Mouse (Mus musculus) MEL (cell line): ENCODE data around the gene Sorbs1. TPM values are rescaled to one million over a fixed set of nuclear protein-coding genes. Genes with fewer than 3 reads are reported as not detected.

ENCODE experiments used
- DNase-seq: peaks from one replicate; pipeline ENCODE4 v3.0.0; 2011; ENCODE audit warnings: low read depth, low spot score
- H3K27ac ChIP-seq: 2 replicates; pipeline ENCODE4 v1.5.1; 2012; ENCODE audit warnings: low read depth, mild to moderate bottlenecking, control low read depth, low read length, moderate library complexity; ENCODE audit not compliant: control insufficient read depth
- H3K27me3 ChIP-seq, 2 experiments: fragments of 150-350 bp in 1 of 2; sonication (generic) in 1 of 2; 2 replicates each; pipeline ENCODE4 v1.6.1; 2012; ENCODE audit warnings: low read length in 2 of 2, mild to moderate bottlenecking in 2 of 2, improper control_type of control experiment in 1 of 2, moderate library complexity in 1 of 2; ENCODE audit not compliant: insufficient read depth in 2 of 2, control insufficient read depth in 1 of 2
- H3K36me3 ChIP-seq, 2 experiments: 2 replicates each; pipeline ENCODE4 v1.6.1; 2012 to 2014; ENCODE audit warnings: low read length in 2 of 2, improper control_type of control experiment in 1 of 2, inconsistent platforms in 1 of 2, mild to moderate bottlenecking in 1 of 2; ENCODE audit not compliant: insufficient read depth in 2 of 2, control insufficient read depth in 1 of 2
- H3K4me1 ChIP-seq, 2 experiments: fragments of 150-350 bp in 1 of 2; sonication (generic) in 1 of 2; 2 replicates each; pipeline ENCODE4 v1.6.1; 2012; ENCODE audit warnings: low read length in 2 of 2, improper control_type of control experiment in 1 of 2, mild to moderate bottlenecking in 1 of 2; ENCODE audit not compliant: insufficient read depth in 2 of 2, control insufficient read depth in 1 of 2
- H3K4me3 ChIP-seq, 2 experiments: fragments of 150-350 bp in 1 of 2; sonication (generic) in 1 of 2; 2 replicates each; pipeline ENCODE4 v1.5.1; 2012; ENCODE audit warnings: low read depth in 2 of 2, low read length in 2 of 2, mild to moderate bottlenecking in 2 of 2, moderate library complexity in 2 of 2, control low read depth in 1 of 2, improper control_type of control experiment in 1 of 2; ENCODE audit not compliant: control insufficient read depth in 1 of 2, insufficient read depth in 1 of 2
- H3K79me2 ChIP-seq: 2 replicates; pipeline ENCODE4 v1.6.1; 2012; ENCODE audit warnings: mild to moderate bottlenecking, low read length, moderate library complexity; ENCODE audit not compliant: control insufficient read depth, poor library complexity, insufficient read depth
- H3K9ac ChIP-seq: 2 replicates; pipeline ENCODE4 v1.6.1; 2012; ENCODE audit warnings: low read depth, mild to moderate bottlenecking, control low read depth, low read length, moderate library complexity; ENCODE audit not compliant: control insufficient read depth, poor library complexity, severe bottlenecking
- H3K9me3 ChIP-seq: fragments of 150-350 bp; sonication (generic); replicated peaks from 2 replicates; pipeline ENCODE4 v1.6.1; 2012; ENCODE audit warnings: mild to moderate bottlenecking, low read length, improper control_type of control experiment, moderate library complexity; ENCODE audit not compliant: insufficient read depth
- ELF1 ChIP-seq: IDR thresholded peaks from 2 replicates; pipeline ENCODE4 v1.6.1; 2014; ENCODE audit warnings: low read depth, mild to moderate bottlenecking, inconsistent platforms, low read length, improper control_type of control experiment, moderate library complexity
- EP300 ChIP-seq, 2 experiments: IDR thresholded peaks; 2 replicates each; pipeline ENCODE4 v1.6.1; 2011; ENCODE audit warnings: improper control_type of control experiment in 2 of 2, low read length in 2 of 2, low read depth in 1 of 2, mild to moderate bottlenecking in 1 of 2
- ETS1 ChIP-seq: IDR thresholded peaks from 2 replicates; pipeline ENCODE4 v1.6.1; 2012; ENCODE audit warnings: low read depth, mild to moderate bottlenecking, inconsistent platforms, low read length, improper control_type of control experiment, moderate library complexity
- JUND ChIP-seq: IDR thresholded peaks from 2 replicates; pipeline ENCODE4 v1.6.1; 2011; ENCODE audit warnings: low read depth, mild to moderate bottlenecking, improper control_type of control experiment, low read length
- KAT2A ChIP-seq: conservative IDR thresholded peaks from 2 replicates; pipeline ENCODE4 v1.6.1; 2012; ENCODE audit warnings: low read depth, low read length, improper control_type of control experiment, inconsistent platforms
- MAX ChIP-seq: IDR thresholded peaks from 2 replicates; pipeline ENCODE4 v1.6.1; 2011; ENCODE audit warnings: low read length, improper control_type of control experiment
- MEF2A ChIP-seq: IDR thresholded peaks from 2 replicates; pipeline ENCODE4 v1.6.1; 2014; ENCODE audit warnings: low read depth, mild to moderate bottlenecking, inconsistent platforms, low read length, improper control_type of control experiment; ENCODE audit not compliant: poor library complexity, insufficient replicate concordance, severe bottlenecking; ENCODE audit errors: extremely low read depth
- MYC ChIP-seq: IDR thresholded peaks from 2 replicates; pipeline ENCODE4 v1.6.1; 2011; ENCODE audit warnings: low read depth, mild to moderate bottlenecking, low read length, improper control_type of control experiment, moderate library complexity
- NELFE ChIP-seq: IDR thresholded peaks from 2 replicates; pipeline ENCODE4 v1.6.1; 2011; ENCODE audit warnings: low read depth, low read length, improper control_type of control experiment
- NRF1 ChIP-seq: IDR thresholded peaks from 2 replicates; pipeline ENCODE4 v1.6.1; 2014; ENCODE audit warnings: low read depth, mild to moderate bottlenecking, inconsistent platforms, low read length, improper control_type of control experiment, moderate library complexity; ENCODE audit not compliant: poor library complexity, insufficient read depth, severe bottlenecking
- POLR2AphosphoS2 ChIP-seq: IDR thresholded peaks from 2 replicates; pipeline ENCODE4 v1.6.1; 2011; ENCODE audit warnings: low read length, improper control_type of control experiment
- RAD21 ChIP-seq: IDR thresholded peaks from 2 replicates; pipeline ENCODE4 v1.6.1; 2011; ENCODE audit warnings: mild to moderate bottlenecking, low read depth, low read length, improper control_type of control experiment
- RCOR1 ChIP-seq: IDR thresholded peaks from 2 replicates; pipeline ENCODE4 v1.6.1; 2012; ENCODE audit warnings: low read depth, mild to moderate bottlenecking, inconsistent platforms, low read length, improper control_type of control experiment
- SMC3 ChIP-seq: IDR thresholded peaks from 2 replicates; pipeline ENCODE4 v1.6.1; 2011; ENCODE audit warnings: low read depth, low read length, improper control_type of control experiment
- TCF12 ChIP-seq: IDR thresholded peaks from 2 replicates; pipeline ENCODE4 v1.6.1; 2014; ENCODE audit warnings: low read depth, mild to moderate bottlenecking, inconsistent platforms, low read length, improper control_type of control experiment, moderate library complexity
- USF2 ChIP-seq, 2 experiments: IDR thresholded peaks; 2 replicates each; pipeline ENCODE4 v1.6.1; 2011 to 2012; ENCODE audit warnings: improper control_type of control experiment in 2 of 2, low read length in 2 of 2, borderline replicate concordance in 1 of 2, inconsistent platforms in 1 of 2, low read depth in 1 of 2, mild to moderate bottlenecking in 1 of 2; ENCODE audit not compliant: insufficient read depth in 1 of 2
- ZC3H11A ChIP-seq: IDR thresholded peaks from 2 replicates; pipeline ENCODE4 v1.6.1; 2012; ENCODE audit warnings: low read depth, mild to moderate bottlenecking, inconsistent platforms, low read length, improper control_type of control experiment
- polyA plus RNA-seq, 2 experiments: library from polyadenylated mRNA; stranded (reverse) in 1 of 2; unstranded in 1 of 2; fragments of >175 nt in 1 of 2; fragments of >200 nt in 1 of 2; gene quantifications; 2 replicates each; pipeline versions ENCODE4 v1.2.1 to v1.2.4; 2012; ENCODE audit warnings: low replicate concordance in 2 of 2, low read depth in 1 of 2; ENCODE audit not compliant: insufficient read length in 2 of 2, insufficient read depth in 1 of 2, missing spikeins in 1 of 2
- total RNA-seq: library from RNA; depleted of rRNA; stranded (reverse); fragments of 300-350 nt; gene quantifications from 2 replicates; pipeline ENCODE4 v1.2.3, GENCODE M21; 2012

Sorbs1 gene
- total and polyA plus RNA-seq, 3 experiments = 1.3 to 5.3 TPM; not detected in 1

DNA sequence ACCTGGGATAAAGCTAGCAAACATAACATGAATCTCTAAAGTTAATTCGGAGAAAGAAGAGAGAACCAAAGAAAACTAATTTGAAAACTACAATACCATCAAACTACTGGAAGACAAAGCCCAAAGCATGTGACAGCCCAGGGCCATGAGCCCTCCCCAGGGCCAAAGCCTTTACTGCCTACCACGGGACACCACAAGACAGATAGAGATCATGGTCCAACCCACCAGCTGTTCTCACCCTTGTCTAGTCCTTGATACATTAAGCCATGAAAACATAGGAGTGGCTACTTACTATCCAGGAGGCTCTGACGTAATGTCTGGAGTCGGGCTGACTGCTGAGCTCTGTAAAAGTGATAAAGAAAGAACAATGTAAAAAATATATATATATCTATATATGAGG lies 176.9 kb downstream of the Sorbs1 start (continued):
- TF ChIP-seq NELFE (no peak), ETS1 (no peak)

GRCm38 (mm10) chr19:40333905-40334304 lies 179.7 kb downstream of the Sorbs1 start:
- no peaks in the 10 kb centered on the region for H3K9me3 ChIP-seq
- H3K27me3 ChIP-seq = no peaks in the 10 kb centered on the region

DNA sequence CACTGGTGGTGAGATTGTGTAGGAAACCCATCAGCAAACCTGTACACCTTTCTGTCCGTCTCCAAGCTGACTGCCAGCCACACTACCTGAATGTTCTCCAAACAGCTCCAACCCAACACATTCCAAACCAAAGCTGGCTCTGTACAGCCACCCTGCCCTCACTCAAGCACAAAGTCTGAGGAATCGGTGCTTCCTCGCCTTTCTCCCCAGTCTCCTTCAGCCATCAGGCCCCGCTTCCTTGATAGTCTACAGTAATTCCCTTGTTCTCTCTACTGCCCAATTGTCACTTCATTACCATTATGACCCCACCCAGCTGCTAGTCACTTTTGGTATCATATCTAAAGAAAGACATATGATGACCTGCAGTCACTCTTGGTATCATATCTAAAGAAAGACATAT lies 180.5 kb downstream of the Sorbs1 start:
- Histone ChIP-seq H3K9ac (no peak overlapping the region), H3K36me3 (no peaks in the 10 kb centered on the region), H3K4me3 (no peak overlapping the region), H3K27ac (no peak overlapping the region), H3K4me1 (no peaks in the 10 kb centered on the region), H3K9me3 (no peaks in the 10 kb centered on the region), H3K27me3 (no peaks in the 10 kb centered on the region), H3K79me2 (no peaks in the 10 kb centered on the region)
- DNase-seq = no peak
- no peak for TF ChIP-seq NRF1
- TF ChIP-seq SMC3 = no peak
- no peak for TF ChIP-seq EP300 (IDR thresholded peaks at IDR 0.05; ENCODE audit: low read depth in 1 of 2, low read length in 2 of 2)
- TF ChIP-seq MYC = no peak

More at GRCm38 (mm10) chr19:40333905-40334304, 179.7 kb downstream of the Sorbs1 start:
- H3K4me1 ChIP-seq = no peaks in the 10 kb centered on the region
- no peaks in the 10 kb centered on the region for H3K79me2 ChIP-seq
- TF ChIP-seq ETS1 = no peak
- TF ChIP-seq MYC = no peak
- no peak for TF ChIP-seq KAT2A
- no peak for TF ChIP-seq NRF1
- TF ChIP-seq ZC3H11A = no peak
- TF ChIP-seq POLR2AphosphoS2 = no peak
- TF ChIP-seq ELF1 = no peak
- TF ChIP-seq MEF2A = no peak
- TF ChIP-seq RAD21 = no peak; the same call in 1 of the 2 replicates
- no peak for TF ChIP-seq TCF12
- TF ChIP-seq MAX = no peak
- TF ChIP-seq USF2 (IDR thresholded peaks at IDR 0.05; ENCODE audit: borderline replicate concordance in 1 of 2, insufficient read depth in 1 of 2, low read depth in 1 of 2, low read length in 2 of 2) = no peak
- no peak for TF ChIP-seq JUND
- TF ChIP-seq RCOR1 = no peak
- no peaks in the 10 kb centered on the region for H3K36me3 ChIP-seq
- no peak for DNase-seq
- H3K27ac ChIP-seq = no peak overlapping the region
- H3K4me3 ChIP-seq = no peak overlapping the region
- H3K9ac ChIP-seq = no peak overlapping the region
